Mouse (Mus musculus): ENCODE measurements at regions not wholly inside any gene's neighbourhood (a gene's known extent, or its start where the extent isn't known, plus 50 kb on each side); places are given as distances from the start of the nearest gene placed in this dataset.

- no peak for TF ChIP-seq CTCF (IDR thresholded peaks at IDR 0.05; ENCODE audit: low read depth)
- H3K4me2 ChIP-seq (ENCODE audit: low read length), result no peak overlapping the region
- no peak overlapping the region for H3K9ac ChIP-seq (ENCODE audit: low read depth, low read length)
- H3K36me3 ChIP-seq (ENCODE audit: insufficient read depth, low read length), result no peaks in the 10 kb centered on the region
- 63% methylated on average over 3 of the region's 3 CpGs for WGBS
- no peak overlapping the region for H3K27ac ChIP-seq
- DNase-seq (ENCODE audit: low spot score) (no peak), ATAC-seq (replicated peaks; ENCODE audit: low FRiP score, low read depth) (no peak)
- no peak overlapping the region for H3K4me3 ChIP-seq (replicated peaks; ENCODE audit: low read depth, low read length)
- no peaks in the 10 kb centered on the region for H3K9me3 ChIP-seq (replicated peaks; ENCODE audit: low read length)
- no peaks in the 10 kb centered on the region; the same call in 1 of the 2 replicates for H3K4me1 ChIP-seq (replicated peaks; ENCODE audit: insufficient read depth, low read length)
- H3K27me3 ChIP-seq (ENCODE audit: insufficient read depth, low read length), result no peaks in the 10 kb centered on the region
Observed at GRCm38 (mm10) chr5:74775596-74775995, 72.9 kb upstream of the Lnx1 start.

- H3K9me3 ChIP-seq (replicated peaks; ENCODE audit: low read length), result no peaks in the 10 kb centered on the region
- no peak for TF ChIP-seq CTCF (IDR thresholded peaks at IDR 0.05; ENCODE audit: low read depth)
- no peak overlapping the region for H3K27ac ChIP-seq
- no peak overlapping the region for H3K4me3 ChIP-seq (replicated peaks; ENCODE audit: low read depth, low read length)
- DNase-seq (ENCODE audit: low spot score) (peak; percentile 73), ATAC-seq (replicated peaks; ENCODE audit: low FRiP score, low read depth) (peak; percentile 61)
- WGBS, result 42% methylated on average over 14 of the region's 14 CpGs
- H3K9ac ChIP-seq (ENCODE audit: low read depth, low read length), result no peak overlapping the region
- H3K4me1 ChIP-seq (replicated peaks; ENCODE audit: insufficient read depth, low read length), result no peaks in the 10 kb centered on the region; the same call in 1 of the 2 replicates
- no peaks in the 10 kb centered on the region for H3K36me3 ChIP-seq (ENCODE audit: insufficient read depth, low read length)
- no peak overlapping the region for H3K4me2 ChIP-seq (ENCODE audit: low read length)
- no peaks in the 10 kb centered on the region for H3K27me3 ChIP-seq (ENCODE audit: insufficient read depth, low read length)
Observed at GRCm38 (mm10) chr5:74773558-74774429, 71.1 kb upstream of the Lnx1 start.

- Histone ChIP-seq H3K36me3 (ENCODE audit: insufficient read depth, low read length) (no peaks in the 10 kb centered on the region), H3K4me3 (replicated peaks; ENCODE audit: low read depth, low read length) (no peak overlapping the region), H3K4me2 (ENCODE audit: low read length) (no peak overlapping the region), H3K4me1 (replicated peaks; ENCODE audit: insufficient read depth, low read length) (no peaks in the 10 kb centered on the region; the same call in 1 of the 2 replicates), H3K9ac (ENCODE audit: low read depth, low read length) (no peak overlapping the region), H3K27me3 (ENCODE audit: insufficient read depth, low read length) (no peaks in the 10 kb centered on the region), H3K27ac (no peak overlapping the region), H3K9me3 (replicated peaks; ENCODE audit: low read length) (no peaks in the 10 kb centered on the region)
- TF ChIP-seq CTCF (IDR thresholded peaks at IDR 0.05; ENCODE audit: low read depth), result no peak
- DNase-seq (ENCODE audit: low spot score), result no peak
- 78% methylated on average over 7 of the region's 7 CpGs for WGBS
- no peak for ATAC-seq (replicated peaks; ENCODE audit: low FRiP score, low read depth)
Observed at GRCm38 (mm10) chr5:74771121-74771520, 68.4 kb upstream of the Lnx1 start.

GRCm38 (mm10) chr5:74769023-74769422 lies 66.3 kb upstream of the Lnx1 start:
- Histone ChIP-seq H3K36me3 (ENCODE audit: insufficient read depth, low read length) (no peaks in the 10 kb centered on the region), H3K4me2 (ENCODE audit: low read length) (no peak overlapping the region), H3K27ac (no peak overlapping the region), H3K27me3 (ENCODE audit: insufficient read depth, low read length) (no peaks in the 10 kb centered on the region), H3K4me3 (replicated peaks; ENCODE audit: low read depth, low read length) (no peak overlapping the region), H3K4me1 (replicated peaks; ENCODE audit: insufficient read depth, low read length) (no peaks in the 10 kb centered on the region; the same call in 1 of the 2 replicates), H3K9ac (ENCODE audit: low read depth, low read length) (no peak overlapping the region), H3K9me3 (replicated peaks; ENCODE audit: low read length) (no peaks in the 10 kb centered on the region)
- no peak for ATAC-seq (replicated peaks; ENCODE audit: low FRiP score, low read depth)
- no peak for TF ChIP-seq CTCF (IDR thresholded peaks at IDR 0.05; ENCODE audit: low read depth)
- 53% methylated on average over 5 of the region's 5 CpGs for WGBS
- DNase-seq (ENCODE audit: low spot score), result no peak

GRCm38 (mm10) chr5:74767993-74768392 lies 65.3 kb upstream of the Lnx1 start:
- Histone ChIP-seq H3K9me3 (replicated peaks; ENCODE audit: low read length) (no peaks in the 10 kb centered on the region), H3K4me3 (replicated peaks; ENCODE audit: low read depth, low read length) (no peak overlapping the region), H3K4me1 (replicated peaks; ENCODE audit: insufficient read depth, low read length) (no peaks in the 10 kb centered on the region), H3K4me2 (ENCODE audit: low read length) (no peak overlapping the region), H3K27me3 (ENCODE audit: insufficient read depth, low read length) (no peaks in the 10 kb centered on the region), H3K27ac (no peak overlapping the region), H3K9ac (ENCODE audit: low read depth, low read length) (no peak overlapping the region), H3K36me3 (ENCODE audit: insufficient read depth, low read length) (no peaks in the 10 kb centered on the region)
- TF ChIP-seq CTCF (IDR thresholded peaks at IDR 0.05; ENCODE audit: low read depth), result no peak
- DNase-seq (ENCODE audit: low spot score), result no peak
- 66% methylated on average over 8 of the region's 8 CpGs for WGBS
- no peak for ATAC-seq (replicated peaks; ENCODE audit: low FRiP score, low read depth)

GRCm38 (mm10) chr5:74766211-74766610 lies 63.5 kb upstream of the Lnx1 start:
- no peak overlapping the region for H3K27ac ChIP-seq
- H3K27me3 ChIP-seq (ENCODE audit: insufficient read depth, low read length), result no peaks in the 10 kb centered on the region
- no peaks in the 10 kb centered on the region for H3K9me3 ChIP-seq (replicated peaks; ENCODE audit: low read length)
- DNase-seq (ENCODE audit: low spot score) (no peak), ATAC-seq (replicated peaks; ENCODE audit: low FRiP score, low read depth) (no peak)
- H3K36me3 ChIP-seq (ENCODE audit: insufficient read depth, low read length), result no peaks in the 10 kb centered on the region
- H3K9ac ChIP-seq (ENCODE audit: low read depth, low read length), result no peak overlapping the region
- 66% methylated on average over 8 of the region's 8 CpGs for WGBS
- H3K4me1 ChIP-seq (replicated peaks; ENCODE audit: insufficient read depth, low read length), result no peaks in the 10 kb centered on the region
- no peak overlapping the region for H3K4me2 ChIP-seq (ENCODE audit: low read length)
- no peak for TF ChIP-seq CTCF (IDR thresholded peaks at IDR 0.05; ENCODE audit: low read depth)
- H3K4me3 ChIP-seq (replicated peaks; ENCODE audit: low read depth, low read length), result no peak overlapping the region
